ENCODE assay signal across 8 mouse cellular contexts in genomic region chr7:80802412-80803160, GRCm38 (mm10). TPM values are rescaled to one million over a fixed set of nuclear protein-coding genes. Genes with fewer than 3 reads are reported as not detected.
DNase-seq lines count a peak whose midpoint lies in the region; ATAC-seq and TF ChIP-seq lines count a peak whose summit lies in the region.

No protein-coding gene starts in this region.

- no peaks in the 10 kb centered on the region for H3K27me3 ChIP-seq in testis, adult 2 months (ENCODE audit: control insufficient read depth, insufficient read depth, low read length)

- peak overlapping the region; percentile 98 for H3K4me3 ChIP-seq in testis, adult 2 months (ENCODE audit: control insufficient read depth, low read depth, low read length)
- H3K4me3 ChIP-seq in cortical plate, adult 2 months (ENCODE audit: insufficient read depth, low read length): peak overlapping the region; percentile 92
- peak overlapping the region; percentile 83 for H3K4me3 ChIP-seq in lung, adult 2 months (replicated peaks; ENCODE audit: extremely low read depth, low read depth, low read length)
- peak overlapping the region; percentile 65 for H3K4me3 ChIP-seq in olfactory bulb, adult 2 months (ENCODE audit: insufficient read depth, low read depth, low read length)

- TF ChIP-seq CTCF in testis, adult 2 months (IDR thresholded peaks at IDR 0.05; ENCODE audit: control insufficient read depth, insufficient read depth, insufficient replicate concordance, low read depth, low read length): no peak
- TF ChIP-seq CTCF in cortical plate, adult 2 months (IDR thresholded peaks at IDR 0.05; ENCODE audit: extremely low read depth, insufficient read depth, low read length): no peak
- TF ChIP-seq CTCF in lung, adult 2 months (IDR thresholded peaks at IDR 0.05; ENCODE audit: insufficient read depth, low read length): no peak
- no peak for TF ChIP-seq CTCF in olfactory bulb, adult 2 months (IDR thresholded peaks at IDR 0.05; ENCODE audit: insufficient read depth, low read depth, low read length)

- ATAC-seq in hematopoietic stem cell, adult 5-6 weeks (replicated peaks in 1 of 2; ENCODE audit: insufficient read depth in 1 of 2, low FRiP score in 2 of 2, low TSS enrichment in 1 of 2, low read depth in 1 of 2, poor library complexity in 2 of 2, severe bottlenecking in 2 of 2): peak; percentile 54 to 74

- H3K36me3 ChIP-seq in testis, adult 2 months (ENCODE audit: control insufficient read depth, insufficient read depth, low read length): no peaks in the 10 kb centered on the region; the same call in 1 of the 2 replicates

- 1% methylated on average over 37 of the region's 37 CpGs for WGBS in lung, adult 2 months
- WGBS in olfactory bulb, adult 2 months: 2% methylated on average over 37 of the region's 37 CpGs

- no peak for TF ChIP-seq POLR2A in testis, adult 2 months (IDR thresholded peaks at IDR 0.05; ENCODE audit: control insufficient read depth, low read depth, low read length)
- no peak for TF ChIP-seq POLR2A in cortical plate, adult 2 months (IDR thresholded peaks at IDR 0.05; ENCODE audit: extremely low read depth, insufficient read depth, low read length)
- peak; percentile 55; the same call in 1 of the 2 replicates for TF ChIP-seq POLR2A in lung, adult 2 months (IDR thresholded peaks at IDR 0.05; ENCODE audit: borderline replicate concordance, extremely low read depth, low read depth, low read length)
- TF ChIP-seq POLR2A in olfactory bulb, adult 2 months (IDR thresholded peaks at IDR 0.05; ENCODE audit: insufficient read depth, low read depth, low read length): no peak

- peaks cover 2% of the 10 kb centered on the region for H3K4me1 ChIP-seq in testis, adult 2 months (ENCODE audit: control insufficient read depth, insufficient read depth, low read length)
- no peaks in the 10 kb centered on the region; the same call in 1 of the 2 replicates for H3K4me1 ChIP-seq in cortical plate, adult 2 months (ENCODE audit: control insufficient read depth, insufficient read depth, low read length)
- peaks cover 26% of the 10 kb centered on the region for H3K4me1 ChIP-seq in lung, adult 2 months (ENCODE audit: control insufficient read depth, insufficient read depth, low read length)
- peaks cover 8% of the 10 kb centered on the region for H3K4me1 ChIP-seq in olfactory bulb, adult 2 months (ENCODE audit: control insufficient read depth, insufficient read depth, low read length)

- H3K27ac ChIP-seq in testis, adult 2 months (ENCODE audit: control insufficient read depth, insufficient read depth, low read depth, low read length): peak overlapping the region; percentile 78
- H3K27ac ChIP-seq in cortical plate, adult 2 months (ENCODE audit: insufficient read depth, low read length): peak overlapping the region; percentile 91
- peak overlapping the region; percentile 27 for H3K27ac ChIP-seq in olfactory bulb, adult 2 months (ENCODE audit: insufficient read depth, low read depth, low read length)

- no peak for DNase-seq in testis, postnatal 14 days (ENCODE audit: low spot score)
- DNase-seq in lung, adult 2 months: peak; percentile 75
- no peak for DNase-seq in left cerebral cortex, adult 11 months (ENCODE audit: low spot score)
- no peak for DNase-seq in kidney, adult 18-20 months

RNA-seq across cellular contexts. Expression of gene Iqgap1, which starts 23.2 kb away (rescaled TPM):
- 30.6 and 35.5 TPM in 2 replicates for polyA plus RNA-seq in testis, adult 2 months (2012; rRNA removed)
- polyA plus RNA-seq in cortical plate, adult 2 months (2012; rRNA removed): 18.9 and 19.8 TPM in 2 replicates
- total RNA-seq in hematopoietic stem cell, adult 5-6 weeks (2017): 141 and 147 TPM in 2 replicates
- polyA plus RNA-seq in lung, adult 2 months (2012; rRNA removed): 118 and 135 TPM in 2 replicates
- not detected in 2 replicates for polyA plus RNA-seq in olfactory bulb, adult 2 months (2012; ENCODE audit: insufficient read depth, insufficient read length, low replicate concordance, missing spikeins)

RNA-seq across cellular contexts. Expression of gene Zscan2, which starts 58.1 kb away (rescaled TPM):
- 35.8 and 41.0 TPM in 2 replicates for polyA plus RNA-seq in testis, adult 2 months (2012; rRNA removed)
- polyA plus RNA-seq in cortical plate, adult 2 months (2012; rRNA removed): 10.2 and 11.1 TPM in 2 replicates
- total RNA-seq in hematopoietic stem cell, adult 5-6 weeks (2017): 24.0 TPM in 2 replicates
- 5.5 and 6.2 TPM in 2 replicates for polyA plus RNA-seq in lung, adult 2 months (2012; rRNA removed)
- not detected in 2 replicates for polyA plus RNA-seq in olfactory bulb, adult 2 months (2012; ENCODE audit: insufficient read depth, insufficient read length, low replicate concordance, missing spikeins)

Comparison
In these comparisons a context has a peak if more than half of its experiments do, and no peak if none do; other contexts are left out.
1. H3K27ac ChIP-seq: peak in every context shown above with its lines; median percentile 91 in cortical plate, adult 2 months; 78 in testis, adult 2 months; 27 in olfactory bulb, adult 2 months.